Mouse (Mus musculus): Measurements from ENCODE around the gene Rubcnl. TPM values are rescaled to one million over a fixed set of nuclear protein-coding genes. Genes with fewer than 3 reads are reported as not detected.

Rubcnl gene
- polyA plus RNA-seq, 1 experiment from 2014 or later = 0.10 TPM

DNA sequence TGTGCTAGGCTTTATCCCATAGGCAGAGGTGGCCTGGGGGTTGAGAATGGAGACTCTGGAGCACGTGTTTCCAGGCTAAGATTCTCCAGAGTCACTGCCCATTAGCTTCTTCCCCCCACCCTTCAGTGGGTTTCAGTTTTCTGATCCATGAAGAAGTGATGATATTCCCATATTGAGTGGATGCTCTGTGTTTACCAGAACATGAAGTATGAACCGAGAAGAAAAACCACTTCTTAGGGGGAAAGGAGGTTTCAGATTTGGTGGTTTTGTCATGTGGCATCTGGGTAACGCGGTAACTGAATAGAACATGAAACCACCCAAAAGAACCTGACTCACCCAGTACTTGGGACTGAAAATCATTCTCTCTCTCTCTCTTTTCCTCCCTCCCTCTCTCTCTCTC lies 3.0 kb downstream of the Rubcnl start:
- no peak for ATAC-seq (ENCODE audit: low FRiP score)
- WGBS = 76% methylated on average over 4 of the region's 4 CpGs
- peaks cover 9% of the 10 kb centered on the region; the same call in 1 of the 2 replicates for H3K4me1 ChIP-seq
- H3K4me2 ChIP-seq = no peak overlapping the region
- H3K27me3 ChIP-seq (replicated peaks) = peaks cover 8% of the 10 kb centered on the region; the same call in 1 of the 2 replicates
- H3K4me3 ChIP-seq (replicated peaks) = no peak overlapping the region
- H3K36me3 ChIP-seq = no peaks in the 10 kb centered on the region
- H3K9ac ChIP-seq (replicated peaks) = no peak overlapping the region
- H3K9me3 ChIP-seq (replicated peaks) = no peaks in the 10 kb centered on the region
- no peak overlapping the region for H3K27ac ChIP-seq (replicated peaks)

DNA sequence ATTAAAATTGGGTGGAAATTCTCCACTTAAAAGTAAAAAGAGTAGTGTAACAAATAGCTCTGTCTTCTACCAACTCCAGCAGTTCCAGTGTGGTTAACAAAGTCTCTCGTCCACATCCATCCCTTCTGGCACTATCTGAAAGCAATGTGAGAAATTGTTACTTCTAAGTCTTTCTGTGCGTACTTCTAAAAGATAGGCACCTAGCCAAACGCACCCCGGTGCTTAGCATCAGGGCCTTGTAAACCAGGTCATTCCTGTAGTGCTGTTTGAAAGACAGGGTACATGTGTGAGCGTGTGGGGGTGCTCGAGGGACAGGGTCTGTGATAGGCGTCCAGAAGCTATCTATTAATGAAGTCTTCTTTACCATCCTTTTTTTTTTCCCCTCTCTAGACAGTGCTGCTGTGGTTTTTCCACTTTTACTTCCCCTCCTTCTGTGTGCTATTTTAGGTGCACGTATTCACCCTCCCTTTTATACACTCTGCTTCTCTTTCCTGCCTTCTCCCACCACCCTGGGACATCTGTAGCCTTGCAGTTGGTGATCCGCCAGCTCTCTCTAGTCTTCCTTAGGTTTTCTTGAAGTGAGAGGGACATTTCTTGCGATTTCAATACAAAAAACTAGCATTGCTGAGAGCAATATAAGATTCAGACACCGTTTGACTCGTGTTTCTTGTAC lies 4.9 kb downstream of the Rubcnl start:
- Histone ChIP-seq H3K9ac (replicated peaks) (no peak overlapping the region), H3K27me3 (replicated peaks) (peaks cover 8% of the 10 kb centered on the region; the same call in 1 of the 2 replicates), H3K27ac (replicated peaks) (no peak overlapping the region), H3K36me3 (no peaks in the 10 kb centered on the region), H3K4me2 (no peak overlapping the region), H3K9me3 (replicated peaks) (no peaks in the 10 kb centered on the region), H3K4me1 (peaks cover 9% of the 10 kb centered on the region; the same call in 1 of the 2 replicates), H3K4me3 (replicated peaks) (no peak overlapping the region)
- no peak for ATAC-seq (ENCODE audit: low FRiP score)
- WGBS = 87% methylated on average over 12 of the region's 12 CpGs

DNA sequence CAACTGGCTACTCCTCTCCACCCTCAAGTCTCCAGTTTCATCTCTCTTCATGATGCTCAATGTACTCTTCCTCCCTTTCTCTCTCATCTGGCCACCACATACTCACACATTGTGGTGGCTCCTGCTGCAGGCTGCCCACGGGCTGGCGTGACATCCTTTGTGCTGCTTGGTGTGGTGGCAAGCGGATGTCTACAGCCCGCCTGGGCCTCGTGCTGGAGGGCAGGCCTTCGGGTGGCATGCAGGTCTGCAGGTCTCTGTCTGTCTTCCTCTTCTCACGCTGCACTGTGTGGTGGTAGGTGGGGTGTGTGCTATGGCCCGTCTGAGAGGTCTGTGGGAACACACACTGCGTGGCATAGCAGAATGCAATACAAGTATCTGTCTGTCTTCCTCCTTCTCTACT lies 6.7 kb downstream of the Rubcnl start:
- 89% methylated on average over 9 of the region's 9 CpGs for whole genome bisulfite sequencing
- no peak for ATAC-seq (ENCODE audit: low FRiP score)
- Histone ChIP-seq H3K4me3 (replicated peaks) (no peak overlapping the region), H3K9me3 (replicated peaks) (no peaks in the 10 kb centered on the region), H3K4me2 (no peak overlapping the region), H3K27me3 (replicated peaks) (no peaks in the 10 kb centered on the region), H3K36me3 (no peaks in the 10 kb centered on the region), H3K4me1 (no peaks in the 10 kb centered on the region), H3K9ac (replicated peaks) (no peak overlapping the region), H3K27ac (replicated peaks) (no peak overlapping the region)

DNA sequence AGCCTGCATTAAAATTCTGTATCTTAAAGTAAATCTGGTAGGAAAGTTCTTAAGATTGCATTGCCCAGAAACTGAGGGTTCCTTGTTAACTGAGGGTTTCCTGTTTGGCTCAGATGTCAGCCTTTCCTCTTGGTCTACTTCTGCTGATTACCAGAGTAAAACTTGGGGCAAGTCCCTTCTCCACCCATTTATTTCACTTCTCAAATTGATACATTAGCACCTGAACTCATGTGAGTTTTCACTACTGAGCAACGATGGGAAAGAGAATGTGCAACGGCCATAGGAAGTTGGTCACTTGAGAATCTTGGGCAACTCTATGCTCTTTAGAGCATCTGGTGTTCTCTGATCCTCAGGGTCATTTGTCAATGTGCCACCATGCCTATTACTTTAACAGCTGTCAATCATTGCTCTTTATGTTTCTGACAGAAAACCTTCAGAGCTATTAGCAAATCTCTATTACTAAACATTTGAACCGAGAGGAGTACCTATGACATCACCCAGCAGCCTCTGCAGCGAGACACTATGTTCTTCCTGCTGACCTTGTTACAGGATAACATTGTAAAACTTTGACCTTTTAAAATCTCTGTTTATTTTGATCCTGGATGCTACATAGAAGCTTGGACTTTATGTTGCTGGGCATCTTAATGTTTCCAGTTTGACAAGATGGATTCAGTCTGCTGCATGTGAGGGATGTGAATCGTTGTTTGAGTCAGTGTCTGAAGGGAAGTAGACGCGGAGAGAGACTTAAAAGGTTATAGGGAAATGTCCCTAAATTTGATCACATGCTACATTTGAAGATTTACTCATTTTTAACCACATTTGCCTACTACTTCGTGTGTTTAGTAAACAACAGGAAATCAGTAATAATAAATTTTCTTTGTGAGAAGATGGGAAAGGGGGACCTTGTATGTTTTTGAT lies 9.2 kb downstream of the Rubcnl start:
- Histone ChIP-seq H3K9me3 (replicated peaks) (no peaks in the 10 kb centered on the region), H3K4me3 (replicated peaks) (no peak overlapping the region), H3K9ac (replicated peaks) (no peak overlapping the region), H3K4me1 (no peaks in the 10 kb centered on the region), H3K36me3 (no peaks in the 10 kb centered on the region), H3K27ac (replicated peaks) (no peak overlapping the region), H3K27me3 (replicated peaks) (no peaks in the 10 kb centered on the region), H3K4me2 (no peak overlapping the region)
- WGBS = 88% methylated on average over 8 of the region's 8 CpGs
- ATAC-seq (ENCODE audit: low FRiP score) = no peak

- Histone ChIP-seq H3K4me3 (replicated peaks) (no peak overlapping the region), H3K9ac (replicated peaks) (no peak overlapping the region), H3K36me3 (no peaks in the 10 kb centered on the region), H3K4me2 (no peak overlapping the region), H3K4me1 (no peaks in the 10 kb centered on the region), H3K27ac (replicated peaks) (no peak overlapping the region), H3K27me3 (replicated peaks) (no peaks in the 10 kb centered on the region), H3K9me3 (replicated peaks) (no peaks in the 10 kb centered on the region)
- WGBS = 86% methylated on average over 7 of the region's 7 CpGs
- ATAC-seq (ENCODE audit: low FRiP score) = no peak
Measured at GRCm38 (mm10) chr14:75030764-75031163, 14.9 kb downstream of the Rubcnl start.

- no peak for ATAC-seq (ENCODE audit: low FRiP score)
- Histone ChIP-seq H3K4me3 (replicated peaks) (no peak overlapping the region), H3K27me3 (replicated peaks) (no peaks in the 10 kb centered on the region), H3K9me3 (replicated peaks) (no peaks in the 10 kb centered on the region), H3K27ac (replicated peaks) (no peak overlapping the region), H3K36me3 (no peaks in the 10 kb centered on the region), H3K9ac (replicated peaks) (no peak overlapping the region), H3K4me1 (no peaks in the 10 kb centered on the region), H3K4me2 (no peak overlapping the region)
- 82% methylated on average over 9 of the region's 9 CpGs for WGBS
Measured at GRCm38 (mm10) chr14:75031999-75032575, 16.3 kb downstream of the Rubcnl start.

GRCm38 (mm10) chr14:75032742-75033141 lies 16.9 kb downstream of the Rubcnl start:
- ATAC-seq (ENCODE audit: low FRiP score) = no peak
- WGBS = 80% methylated on average over 4 of the region's 4 CpGs

DNA sequence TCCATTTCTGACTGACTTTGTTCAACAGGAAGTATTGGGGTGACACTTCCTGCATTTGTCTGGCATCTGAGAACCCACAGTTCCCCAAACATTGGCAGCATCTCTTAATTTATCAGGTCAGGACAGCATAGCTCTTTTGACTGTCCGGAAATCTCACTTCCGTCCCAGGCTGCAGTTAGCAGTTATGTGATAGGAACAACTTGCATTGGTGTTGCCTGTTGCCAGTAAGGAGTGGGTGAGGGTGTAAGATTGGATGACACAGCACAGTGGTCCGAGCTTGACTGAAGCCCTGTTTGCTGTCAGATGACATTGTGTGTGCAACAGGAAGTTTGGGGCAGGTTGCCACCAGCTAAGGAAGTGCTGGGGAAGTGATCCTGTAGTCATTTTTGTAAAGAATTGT lies 18.4 kb downstream of the Rubcnl start:
- Histone ChIP-seq H3K36me3 (no peaks in the 10 kb centered on the region), H3K27me3 (replicated peaks) (no peaks in the 10 kb centered on the region), H3K4me2 (no peak overlapping the region), H3K27ac (replicated peaks) (no peak overlapping the region), H3K9ac (replicated peaks) (no peak overlapping the region), H3K4me3 (replicated peaks) (no peak overlapping the region), H3K4me1 (no peaks in the 10 kb centered on the region), H3K9me3 (replicated peaks) (no peaks in the 10 kb centered on the region)
- 92% methylated on average over 3 of the region's 3 CpGs for WGBS
- no peak for ATAC-seq (ENCODE audit: low FRiP score)

More at GRCm38 (mm10) chr14:75032742-75033141, 16.9 kb downstream of the Rubcnl start:
- no peaks in the 10 kb centered on the region for H3K9me3 ChIP-seq (replicated peaks)
- H3K27ac ChIP-seq (replicated peaks) = no peak overlapping the region
- no peaks in the 10 kb centered on the region for H3K4me1 ChIP-seq
- H3K4me3 ChIP-seq (replicated peaks) = no peak overlapping the region
- no peaks in the 10 kb centered on the region for H3K36me3 ChIP-seq
- H3K4me2 ChIP-seq = no peak overlapping the region
- H3K27me3 ChIP-seq (replicated peaks) = no peaks in the 10 kb centered on the region
- H3K9ac ChIP-seq (replicated peaks) = no peak overlapping the region

DNA sequence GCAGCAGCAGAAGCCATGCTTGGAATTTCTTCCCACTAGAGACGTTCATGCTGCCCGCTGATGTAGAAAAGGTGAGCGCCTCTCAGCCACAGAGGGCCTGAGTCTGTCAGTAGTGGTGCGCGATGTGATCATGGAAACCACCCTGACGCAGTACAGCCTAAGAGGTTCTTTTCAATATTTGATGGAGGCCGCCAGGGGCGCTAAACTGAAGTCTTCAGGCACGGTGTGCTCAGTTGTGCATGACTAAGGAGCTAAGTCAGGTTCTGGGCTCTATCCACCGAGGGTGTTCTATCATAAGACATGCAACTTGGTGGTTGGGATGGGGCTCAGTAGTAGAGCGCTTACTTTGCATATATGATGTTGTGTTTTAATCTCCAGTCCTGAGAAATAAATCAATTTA lies 19.6 kb downstream of the Rubcnl start:
- no peak overlapping the region for H3K9ac ChIP-seq (replicated peaks)
- ATAC-seq (ENCODE audit: low FRiP score) = no peak
- H3K4me2 ChIP-seq = no peak overlapping the region
- no peaks in the 10 kb centered on the region for H3K27me3 ChIP-seq (replicated peaks)
- no peaks in the 10 kb centered on the region for H3K4me1 ChIP-seq
- H3K9me3 ChIP-seq (replicated peaks) = no peaks in the 10 kb centered on the region
- 68% methylated on average over 11 of the region's 11 CpGs for WGBS
- H3K27ac ChIP-seq (replicated peaks) = no peak overlapping the region
- H3K36me3 ChIP-seq = no peaks in the 10 kb centered on the region
- H3K4me3 ChIP-seq (replicated peaks) = no peak overlapping the region

GRCm38 (mm10) chr14:75045184-75045583 lies 29.4 kb downstream of the Rubcnl start:
- Histone ChIP-seq H3K27me3 (replicated peaks) (no peaks in the 10 kb centered on the region), H3K4me2 (no peak overlapping the region), H3K9ac (replicated peaks) (no peak overlapping the region), H3K9me3 (replicated peaks) (no peaks in the 10 kb centered on the region), H3K4me3 (replicated peaks) (no peak overlapping the region), H3K36me3 (no peaks in the 10 kb centered on the region), H3K4me1 (no peaks in the 10 kb centered on the region), H3K27ac (replicated peaks) (no peak overlapping the region)
- no peak for ATAC-seq (ENCODE audit: low FRiP score)
- WGBS = 77% methylated on average over 7 of the region's 7 CpGs

- no peak for ATAC-seq (ENCODE audit: low FRiP score)
- Histone ChIP-seq H3K4me1 (no peaks in the 10 kb centered on the region), H3K27me3 (replicated peaks) (no peaks in the 10 kb centered on the region), H3K4me2 (no peak overlapping the region), H3K27ac (replicated peaks) (no peak overlapping the region), H3K9ac (replicated peaks) (no peak overlapping the region), H3K4me3 (replicated peaks) (no peak overlapping the region), H3K36me3 (no peaks in the 10 kb centered on the region), H3K9me3 (replicated peaks) (no peaks in the 10 kb centered on the region)
- 68% methylated on average over 8 of the region's 8 CpGs for WGBS
Measured at GRCm38 (mm10) chr14:75052451-75052850, 36.6 kb downstream of the Rubcnl start.

All from neural tube, embryonic 15.5 days (tissue).